Mouse (Mus musculus): ENCODE results near the gene Klhdc7a. TPM values are rescaled to one million over a fixed set of nuclear protein-coding genes. Genes with fewer than 3 reads are reported as not detected.

Gene Klhdc7a
- total RNA-seq, 2 experiments from 2014 or later: not detected

Other genes with a start within 250 kb of the Klhdc7a start
- gene Pax7, start 134.5 kb downstream of the Klhdc7a start, total RNA-seq (2015; ENCODE audit: low replicate concordance): not detected in 2 replicates
- gene Pax7, start 134.5 kb downstream of the Klhdc7a start, total RNA-seq (2017; ENCODE audit: low replicate concordance): 0.14 TPM in 1 of 2 replicates, not detected in the other

Data from erythroblast, adult 5-6 weeks (primary cell).